Mouse (Mus musculus) kidney, adult 2 months (tissue): ENCODE data around the gene Ubl3. TPM values are rescaled to one million over a fixed set of nuclear protein-coding genes. Genes with fewer than 3 reads are reported as not detected.

Experiments
- DNase-seq: peaks from one replicate; pipeline ENCODE4 v3.0.0; 2021
- H3K27ac ChIP-seq: fragments of 200-500 bp; 2 replicates; pipeline ENCODE4 v1.5.1; 2012; ENCODE audit warnings: low read depth, low read length, control low read depth, inconsistent platforms; ENCODE audit not compliant: insufficient read depth
- H3K27me3 ChIP-seq: fragments of 200-500 bp; replicated peaks from 2 replicates; pipeline ENCODE4 v1.6.1; 2012; ENCODE audit warnings: mild to moderate bottlenecking, moderate library complexity, low read length, inconsistent platforms; ENCODE audit not compliant: control insufficient read depth, insufficient read depth
- H3K36me3 ChIP-seq: fragments of 200-500 bp; 2 replicates; pipeline ENCODE4 v1.6.1; 2012; ENCODE audit warnings: mild to moderate bottlenecking, moderate library complexity, low read length, inconsistent platforms; ENCODE audit not compliant: control insufficient read depth, insufficient read depth
- H3K4me1 ChIP-seq: fragments of 200-500 bp; 2 replicates; pipeline ENCODE4 v1.6.1; 2011; ENCODE audit warnings: low read length; ENCODE audit not compliant: control insufficient read depth, insufficient read depth
- H3K4me3 ChIP-seq: fragments of 200-500 bp; 2 replicates; pipeline ENCODE4 v1.5.1; 2011; ENCODE audit warnings: mild to moderate bottlenecking, low read depth, low read length, control low read depth; ENCODE audit not compliant: insufficient read depth
- CTCF ChIP-seq: fragments of 200-500 bp; conservative IDR thresholded peaks from 2 replicates; pipeline ENCODE4 v1.5.1; 2011; ENCODE audit warnings: low read depth, mild to moderate bottlenecking, control low read depth, low read length, moderate library complexity, mixed read lengths; ENCODE audit not compliant: insufficient read depth, insufficient read length
- POLR2A ChIP-seq: fragments of 200-500 bp; IDR thresholded peaks from one replicate; pipeline ENCODE4 v1.6.1; 2011; ENCODE audit warnings: low read depth, low read length, control low read depth
- WGBS: fragments of 180-500 bp; shearing (Covaris S2); methylation state at CpG from one replicate; pipeline ENCODE4 v1.1.7; 2018; 5-methylcytosine and 5-hydroxymethylcytosine counted together
- polyA plus RNA-seq: library from polyadenylated mRNA; depleted of rRNA; stranded (reverse); fragments of >200 nt; gene quantifications from 2 replicates; pipeline ENCODE4 v1.2.3, GENCODE M21; 2012

Gene Ubl3
- polyA plus RNA-seq, 1 experiment: 71.3 TPM

DNA sequence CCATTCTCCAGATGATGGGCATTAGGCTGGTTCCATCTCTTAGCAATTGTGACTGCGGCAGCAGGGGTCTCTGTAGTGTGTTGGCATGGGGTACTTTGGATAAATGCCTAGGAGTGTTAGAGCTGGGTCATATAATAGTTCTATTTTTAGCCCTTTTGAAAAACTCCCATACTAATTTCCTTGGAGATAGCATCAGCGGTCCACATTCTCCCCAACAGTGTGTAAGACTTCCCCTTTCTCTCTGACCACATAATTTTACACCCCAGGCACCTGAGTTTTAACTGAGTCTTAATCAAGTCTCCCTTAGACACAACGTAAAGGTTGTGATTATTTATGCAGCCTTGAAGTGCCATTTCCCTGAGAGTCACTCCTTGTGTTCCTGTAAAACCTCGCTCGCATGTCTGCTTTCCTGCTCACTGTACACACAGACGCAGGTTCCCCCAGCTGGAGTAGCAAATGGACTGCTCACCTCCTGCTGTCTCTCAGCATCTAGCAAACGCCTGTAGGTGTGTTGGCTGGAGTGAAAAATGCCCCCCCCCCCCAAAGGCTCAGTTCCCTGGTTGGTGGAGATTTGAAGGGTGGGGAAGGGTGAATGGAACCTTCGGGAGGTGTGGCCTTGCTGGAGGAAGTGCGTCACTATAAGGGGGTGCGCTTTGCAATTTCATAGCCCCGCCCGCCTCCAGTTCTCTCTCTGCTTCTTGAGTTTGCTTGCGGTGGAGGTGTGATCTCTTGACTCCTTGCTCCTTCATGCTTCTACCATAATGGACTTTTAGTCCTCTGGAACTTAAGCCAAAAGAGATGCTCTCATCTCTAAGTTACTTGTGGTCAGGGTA lies 63.5 kb downstream of the Ubl3 start:
- peak; percentile 15 for DNase-seq

DNA sequence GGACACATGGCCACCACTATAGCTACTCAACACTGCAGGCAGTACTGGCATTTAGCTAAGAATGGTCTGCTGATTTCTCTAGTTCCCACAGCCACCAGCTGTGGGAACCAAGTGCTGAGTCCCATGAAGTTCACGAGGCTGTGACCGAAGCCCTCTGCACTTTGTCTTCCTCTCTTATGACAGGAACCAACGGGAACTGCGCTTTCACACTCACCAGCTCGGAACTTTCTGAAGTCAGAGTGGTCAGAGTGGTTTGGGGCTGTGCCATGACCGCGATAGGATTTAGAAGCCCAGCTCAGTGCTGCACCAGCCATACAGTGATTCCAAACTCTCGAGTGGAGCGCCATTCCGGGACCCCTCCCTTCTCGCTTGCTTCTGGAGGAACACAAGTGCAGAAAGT lies 66.4 kb downstream of the Ubl3 start:
- no peak for DNase-seq
- Histone ChIP-seq H3K4me3 (no peak overlapping the region), H3K27ac (no peak overlapping the region), H3K36me3 (no peaks in the 10 kb centered on the region), H3K4me1 (no peaks in the 10 kb centered on the region), H3K27me3 (no peaks in the 10 kb centered on the region)
- no peak for TF ChIP-seq CTCF
- TF ChIP-seq POLR2A: no peak
- 65% methylated on average over 11 of the region's 11 CpGs for WGBS

More for the DNA sequence above, 63.5 kb downstream of the Ubl3 start:
- Histone ChIP-seq H3K27me3 (no peaks in the 10 kb centered on the region), H3K4me1 (no peaks in the 10 kb centered on the region), H3K27ac (peak overlapping the region; percentile 0; the same call in 1 of the 2 replicates), H3K36me3 (no peaks in the 10 kb centered on the region), H3K4me3 (no peak overlapping the region)
- 48% methylated on average over 13 of the region's 13 CpGs for WGBS
- no peak for TF ChIP-seq POLR2A
- no peak for TF ChIP-seq CTCF

GRCm38 (mm10) chr5:148481745-148482144 lies 70.8 kb downstream of the Ubl3 start:
- Histone ChIP-seq H3K27ac (no peak overlapping the region), H3K4me1 (no peaks in the 10 kb centered on the region), H3K27me3 (no peaks in the 10 kb centered on the region), H3K36me3 (no peaks in the 10 kb centered on the region), H3K4me3 (no peak overlapping the region)
- WGBS: 69% methylated on average over 3 of the region's 3 CpGs
- DNase-seq: no peak
- no peak for TF ChIP-seq CTCF
- no peak for TF ChIP-seq POLR2A

- WGBS: 75% methylated on average over 7 of the region's 7 CpGs
- Histone ChIP-seq H3K4me1 (no peaks in the 10 kb centered on the region), H3K4me3 (no peak overlapping the region), H3K27me3 (no peaks in the 10 kb centered on the region), H3K27ac (no peak overlapping the region), H3K36me3 (no peaks in the 10 kb centered on the region)
- TF ChIP-seq POLR2A: no peak
- TF ChIP-seq CTCF: no peak
- DNase-seq: no peak
Observed at GRCm38 (mm10) chr5:148474346-148474745, 78.2 kb downstream of the Ubl3 start.

GRCm38 (mm10) chr5:148468626-148469441 lies 83.8 kb downstream of the Ubl3 start:
- H3K27ac ChIP-seq: no peak overlapping the region

GRCm38 (mm10) chr5:148466933-148467607 lies 85.5 kb downstream of the Ubl3 start:
- no peak overlapping the region for H3K4me3 ChIP-seq
- TF ChIP-seq CTCF: no peak
- TF ChIP-seq POLR2A: no peak
- DNase-seq: no peak
- no peaks in the 10 kb centered on the region for H3K27me3 ChIP-seq
- H3K27ac ChIP-seq: no peak overlapping the region
- no peaks in the 10 kb centered on the region for H3K36me3 ChIP-seq
- no peaks in the 10 kb centered on the region for H3K4me1 ChIP-seq
- WGBS: 58% methylated on average over 8 of the region's 8 CpGs

More at GRCm38 (mm10) chr5:148468626-148469441, 83.8 kb downstream of the Ubl3 start:
- no peak for DNase-seq
- no peak for TF ChIP-seq CTCF
- TF ChIP-seq POLR2A: no peak
- no peak overlapping the region for H3K4me3 ChIP-seq
- H3K27me3 ChIP-seq: no peaks in the 10 kb centered on the region
- 39% methylated on average over 14 of the region's 14 CpGs for WGBS
- H3K4me1 ChIP-seq: no peaks in the 10 kb centered on the region
- H3K36me3 ChIP-seq: no peaks in the 10 kb centered on the region

- Histone ChIP-seq H3K4me1 (no peaks in the 10 kb centered on the region), H3K4me3 (no peak overlapping the region), H3K27me3 (no peaks in the 10 kb centered on the region), H3K36me3 (no peaks in the 10 kb centered on the region), H3K27ac (no peak overlapping the region)
- TF ChIP-seq POLR2A (no peak), CTCF (no peak)
- 88% methylated on average over 5 of the region's 5 CpGs for WGBS
- no peak for DNase-seq
Observed at GRCm38 (mm10) chr5:148466116-148466515, 86.5 kb downstream of the Ubl3 start.
